Mouse (Mus musculus): Measurements from ENCODE around the gene Echs1.

DNA sequence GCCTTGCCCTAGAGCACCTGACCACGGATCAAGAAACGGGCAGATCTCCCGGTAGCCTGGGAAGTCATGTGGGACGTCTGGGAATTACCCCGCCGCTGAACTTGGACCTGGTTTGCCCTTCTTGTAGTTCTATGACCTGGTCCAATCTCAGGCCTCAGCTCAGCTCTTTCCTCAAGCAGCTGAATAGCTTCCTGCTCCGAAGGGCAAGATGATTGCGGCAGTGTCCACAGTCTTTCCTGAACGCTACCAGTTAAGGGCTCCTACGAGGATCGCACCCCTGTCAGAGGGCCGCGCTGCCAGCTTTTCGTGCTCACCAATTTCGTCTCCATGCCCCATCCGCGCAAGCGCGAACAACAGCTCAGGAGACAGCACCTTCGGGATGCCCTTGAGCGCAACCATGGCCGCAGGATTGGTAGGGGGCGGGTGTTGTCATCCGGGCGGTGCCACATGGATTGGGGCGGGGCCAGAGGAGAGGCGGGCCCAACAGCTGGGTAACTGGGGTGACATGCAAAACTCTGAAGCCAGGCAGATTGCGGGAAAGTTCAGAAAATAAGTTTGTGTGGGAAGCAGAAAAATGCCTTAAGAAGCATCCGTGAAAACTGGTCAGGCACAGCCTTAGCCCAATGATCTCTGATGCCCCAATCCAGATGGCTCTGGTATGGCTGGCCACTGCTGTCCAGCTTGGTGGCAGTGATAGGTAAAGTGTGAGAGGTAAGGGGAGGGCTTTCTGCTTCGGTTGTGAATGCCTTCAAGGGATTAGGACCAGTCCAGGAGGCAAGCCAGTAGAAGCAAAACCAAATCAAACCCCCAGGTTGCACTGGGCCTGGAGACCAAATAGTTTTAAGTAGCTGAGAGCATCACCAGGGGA, 14.0 kb downstream of the Echs1 start, which contains the start of gene Fuom:
- peak; percentile 65 for TF ChIP-seq POLR2A (IDR thresholded peaks at IDR 0.05; ENCODE audit: low read depth, low read length)
- no peak for TF ChIP-seq CTCF (IDR thresholded peaks at IDR 0.05; ENCODE audit: borderline replicate concordance, insufficient read depth, low read length)
